Mouse (Mus musculus) embryonic fibroblast, embryonic 13.5 days (primary cell): Measurements from ENCODE around the gene Lmod2.

Experiments
- CTCF ChIP-seq: IDR thresholded peaks from 2 replicates; pipeline ENCODE4 v1.5.1; 2011; ENCODE audit warnings: mild to moderate bottlenecking, control low read depth, low read length, moderate library complexity, borderline replicate concordance; ENCODE audit not compliant: insufficient read depth
- POLR2A ChIP-seq: IDR thresholded peaks from 2 replicates; pipeline ENCODE4 v1.6.1; 2011; ENCODE audit warnings: low read depth, mild to moderate bottlenecking, control low read depth, low read length, moderate library complexity

- TF ChIP-seq POLR2A (no peak), CTCF (no peak)
Observed at GRCm38 (mm10) chr6:24569711-24570110, 27.9 kb upstream of the Lmod2 start.
